Mouse (Mus musculus): ENCODE measurements at regions not wholly inside any gene's neighbourhood (a gene's known extent, or its start where the extent isn't known, plus 50 kb on each side); places are given as distances from the start of the nearest gene placed in this dataset.
A peak's percentile ranks its signal among the peaks of the same experiment; 100 is the strongest.

DNA sequence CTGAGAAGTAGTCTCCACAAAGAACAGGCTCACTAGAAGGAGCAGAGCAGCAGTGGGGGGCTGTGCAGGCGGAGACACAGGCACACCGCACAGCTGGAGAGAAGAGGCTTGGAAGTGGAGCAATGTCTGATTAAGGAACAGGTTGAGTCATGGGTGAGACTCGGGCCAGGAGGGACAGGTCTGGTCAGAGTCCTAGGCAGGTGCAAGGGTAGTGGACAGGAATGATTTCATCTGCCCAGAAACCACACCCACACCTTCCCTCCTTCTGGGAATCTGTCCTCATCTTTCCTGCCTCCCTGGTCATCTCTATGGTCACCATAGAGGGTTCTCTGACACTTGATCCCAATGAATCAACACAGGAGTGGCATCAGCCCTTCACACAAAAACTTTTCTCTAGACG lies 983.8 kb downstream of the 4930447A16Rik start:
- Histone ChIP-seq H3K9ac (no peak overlapping the region), H3K4me2 (no peak overlapping the region), H3K4me3 (no peak overlapping the region), H3K36me3 (no peaks in the 10 kb centered on the region), H3K27ac (ENCODE audit: poor library complexity, severe bottlenecking) (no peak overlapping the region), H3K9me3 (replicated peaks) (no peaks in the 10 kb centered on the region; the same call in 1 of the 2 replicates), H3K4me1 (replicated peaks) (peaks cover 22% of the 10 kb centered on the region), H3K27me3 (replicated peaks) (no peaks in the 10 kb centered on the region)
- ATAC-seq (ENCODE audit: insufficient number of reproducible peaks, low FRiP score), result no peak
- WGBS, result 73% methylated on average over 4 of the region's 4 CpGs

GRCm38 (mm10) chr15:38410462-38410861 lies 985.1 kb downstream of the 4930447A16Rik start:
- no peaks in the 10 kb centered on the region for H3K27me3 ChIP-seq (replicated peaks)
- H3K36me3 ChIP-seq, result no peaks in the 10 kb centered on the region
- no peak for ATAC-seq (ENCODE audit: insufficient number of reproducible peaks, low FRiP score)
- WGBS, result 84% methylated on average over 1 of the region's 1 CpGs
- peaks cover 19% of the 10 kb centered on the region for H3K4me1 ChIP-seq (replicated peaks)
- H3K9ac ChIP-seq, result no peak overlapping the region
- no peak overlapping the region for H3K4me3 ChIP-seq
- no peaks in the 10 kb centered on the region; the same call in 1 of the 2 replicates for H3K9me3 ChIP-seq (replicated peaks)
- H3K4me2 ChIP-seq, result no peak overlapping the region
- H3K27ac ChIP-seq (ENCODE audit: poor library complexity, severe bottlenecking), result no peak overlapping the region

- no peak for ATAC-seq (ENCODE audit: insufficient number of reproducible peaks, low FRiP score)
Measured at GRCm38 (mm10) chr15:38412481-38412880, 987.1 kb downstream of the 4930447A16Rik start.

DNA sequence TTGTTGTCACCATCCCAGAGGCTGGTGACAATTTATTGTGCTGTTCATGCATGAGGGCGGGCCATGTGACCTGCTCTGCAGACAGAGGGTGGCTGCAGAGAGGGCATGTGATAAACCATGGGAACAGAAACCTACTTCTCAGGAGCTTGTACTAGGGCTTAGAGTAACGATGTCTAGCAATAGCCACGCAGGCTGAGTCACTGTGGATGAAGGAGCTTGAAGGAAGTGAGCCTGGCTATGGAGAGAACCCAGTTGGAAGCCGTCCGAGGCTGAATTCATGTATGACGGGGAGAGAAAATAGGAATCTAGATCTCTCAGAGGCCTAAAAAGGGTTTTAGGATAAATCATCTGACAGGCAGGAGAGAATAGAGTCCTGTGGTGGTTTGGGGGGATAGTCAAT lies 988.0 kb downstream of the 4930447A16Rik start:
- Histone ChIP-seq H3K9me3 (replicated peaks) (no peaks in the 10 kb centered on the region; the same call in 1 of the 2 replicates), H3K9ac (no peak overlapping the region), H3K27me3 (replicated peaks) (no peaks in the 10 kb centered on the region), H3K4me3 (no peak overlapping the region), H3K4me1 (replicated peaks) (peaks cover 10% of the 10 kb centered on the region), H3K36me3 (no peaks in the 10 kb centered on the region), H3K27ac (ENCODE audit: poor library complexity, severe bottlenecking) (no peak overlapping the region; the same call in 1 of the 2 replicates), H3K4me2 (no peak overlapping the region)
- no peak for ATAC-seq (ENCODE audit: insufficient number of reproducible peaks, low FRiP score)
- WGBS, result 82% methylated on average over 6 of the region's 6 CpGs

More at GRCm38 (mm10) chr15:38412481-38412880, 987.1 kb downstream of the 4930447A16Rik start:
- H3K27me3 ChIP-seq (replicated peaks), result no peaks in the 10 kb centered on the region
- WGBS, result 70% methylated on average over 3 of the region's 3 CpGs
- no peak overlapping the region for H3K4me2 ChIP-seq
- H3K9ac ChIP-seq, result no peak overlapping the region
- H3K36me3 ChIP-seq, result no peaks in the 10 kb centered on the region
- H3K27ac ChIP-seq (ENCODE audit: poor library complexity, severe bottlenecking), result no peak overlapping the region
- H3K9me3 ChIP-seq (replicated peaks), result no peaks in the 10 kb centered on the region; the same call in 1 of the 2 replicates
- H3K4me1 ChIP-seq (replicated peaks), result peaks cover 10% of the 10 kb centered on the region
- no peak overlapping the region for H3K4me3 ChIP-seq

DNA sequence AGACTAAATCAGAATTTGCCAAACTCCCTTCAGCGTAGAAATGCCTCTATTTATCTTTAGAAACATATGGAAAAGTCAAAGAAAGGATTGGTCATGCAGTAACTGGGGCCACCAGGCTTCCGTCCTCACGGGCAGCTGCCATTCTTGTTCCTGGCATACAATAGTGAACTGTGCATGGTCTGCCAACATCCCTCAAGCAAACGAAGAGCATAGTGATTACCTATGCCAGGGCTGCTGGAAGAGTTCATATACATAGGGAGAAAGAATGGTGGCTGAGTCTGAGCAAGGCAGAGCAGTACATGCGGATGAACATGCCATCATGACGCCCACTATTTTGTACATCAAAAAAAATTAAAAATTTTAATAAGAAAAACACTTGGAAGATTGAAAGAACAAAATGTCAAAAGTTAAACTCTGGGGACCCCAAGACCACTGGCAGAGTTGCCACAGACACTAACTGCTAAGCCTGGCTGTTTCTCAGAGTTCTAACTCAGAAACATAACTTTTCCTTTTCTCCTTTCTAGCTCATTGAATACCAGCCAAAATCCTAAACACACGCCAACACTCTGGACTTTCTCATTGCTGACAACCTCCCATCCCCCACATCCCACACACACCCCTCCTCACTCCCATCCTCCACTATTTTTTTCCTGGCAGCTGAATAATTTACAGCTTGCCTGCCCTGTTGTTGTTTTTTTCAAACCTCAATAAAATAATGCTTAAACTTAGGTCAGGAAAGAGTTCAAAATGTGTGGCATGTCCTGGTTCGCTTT lies 989.1 kb downstream of the 4930447A16Rik start:
- Histone ChIP-seq H3K4me1 (replicated peaks) (peaks cover 15% of the 10 kb centered on the region), H3K4me3 (no peak overlapping the region), H3K9me3 (replicated peaks) (no peaks in the 10 kb centered on the region; the same call in 1 of the 2 replicates), H3K27me3 (replicated peaks) (no peaks in the 10 kb centered on the region), H3K9ac (no peak overlapping the region), H3K36me3 (no peaks in the 10 kb centered on the region), H3K27ac (ENCODE audit: poor library complexity, severe bottlenecking) (peak overlapping the region; percentile 77), H3K4me2 (no peak overlapping the region)
- 58% methylated on average over 8 of the region's 8 CpGs for WGBS
- peak; percentile 66 for ATAC-seq (ENCODE audit: insufficient number of reproducible peaks, low FRiP score)

GRCm38 (mm10) chr15:38415091-38415486 lies 989.7 kb downstream of the 4930447A16Rik start:
- Histone ChIP-seq H3K9ac (no peak overlapping the region), H3K27ac (ENCODE audit: poor library complexity, severe bottlenecking) (peak overlapping the region; percentile 77), H3K4me1 (replicated peaks) (peaks cover 19% of the 10 kb centered on the region), H3K9me3 (replicated peaks) (no peaks in the 10 kb centered on the region; the same call in 1 of the 2 replicates), H3K4me2 (no peak overlapping the region), H3K4me3 (no peak overlapping the region), H3K27me3 (replicated peaks) (no peaks in the 10 kb centered on the region), H3K36me3 (no peaks in the 10 kb centered on the region)
- peak; percentile 44; the same call in 1 of the 2 replicates for ATAC-seq (ENCODE audit: insufficient number of reproducible peaks, low FRiP score)
- WGBS, result 50% methylated on average over 2 of the region's 2 CpGs

- ATAC-seq (ENCODE audit: insufficient number of reproducible peaks, low FRiP score), result no peak
- Histone ChIP-seq H3K27ac (ENCODE audit: poor library complexity, severe bottlenecking) (no peak overlapping the region), H3K4me1 (replicated peaks) (peaks cover 31% of the 10 kb centered on the region), H3K9ac (no peak overlapping the region), H3K4me2 (no peak overlapping the region), H3K27me3 (replicated peaks) (no peaks in the 10 kb centered on the region), H3K36me3 (no peaks in the 10 kb centered on the region), H3K4me3 (no peak overlapping the region), H3K9me3 (replicated peaks) (no peaks in the 10 kb centered on the region)
- 62% methylated on average over 7 of the region's 7 CpGs for WGBS
Measured at GRCm38 (mm10) chr15:38419621-38420020, 994.3 kb downstream of the 4930447A16Rik start.

DNA sequence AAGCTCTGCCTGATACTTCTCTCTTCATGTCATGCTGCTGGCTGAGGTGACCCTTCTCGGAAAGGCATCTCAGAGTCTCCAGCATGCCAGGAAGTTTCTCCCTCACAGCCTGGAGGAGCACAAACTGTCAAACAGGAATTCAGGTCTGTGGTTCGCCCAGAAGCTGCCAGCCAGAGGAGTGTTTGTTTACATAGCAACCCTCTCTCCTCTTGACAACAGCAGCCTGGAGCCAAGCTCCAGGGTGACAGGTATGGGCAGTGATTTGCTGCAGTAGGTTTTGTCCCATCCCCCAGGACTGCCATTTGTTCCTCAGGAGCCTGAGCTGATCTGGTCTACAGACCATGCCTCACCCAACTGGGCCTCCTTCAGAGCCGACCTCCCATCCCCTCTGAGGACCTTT lies 995.4 kb downstream of the 4930447A16Rik start:
- H3K4me2 ChIP-seq, result no peak overlapping the region
- peaks cover 27% of the 10 kb centered on the region for H3K4me1 ChIP-seq (replicated peaks)
- no peaks in the 10 kb centered on the region for H3K9me3 ChIP-seq (replicated peaks)
- no peaks in the 10 kb centered on the region for H3K36me3 ChIP-seq
- no peak overlapping the region for H3K4me3 ChIP-seq
- no peaks in the 10 kb centered on the region for H3K27me3 ChIP-seq (replicated peaks)
- WGBS, result 8% methylated on average over 3 of the region's 3 CpGs
- ATAC-seq (ENCODE audit: insufficient number of reproducible peaks, low FRiP score), result peak; percentile 58; the same call in 1 of the 2 replicates
- H3K27ac ChIP-seq (ENCODE audit: poor library complexity, severe bottlenecking), result peak overlapping the region; percentile 52
- no peak overlapping the region for H3K9ac ChIP-seq

DNA sequence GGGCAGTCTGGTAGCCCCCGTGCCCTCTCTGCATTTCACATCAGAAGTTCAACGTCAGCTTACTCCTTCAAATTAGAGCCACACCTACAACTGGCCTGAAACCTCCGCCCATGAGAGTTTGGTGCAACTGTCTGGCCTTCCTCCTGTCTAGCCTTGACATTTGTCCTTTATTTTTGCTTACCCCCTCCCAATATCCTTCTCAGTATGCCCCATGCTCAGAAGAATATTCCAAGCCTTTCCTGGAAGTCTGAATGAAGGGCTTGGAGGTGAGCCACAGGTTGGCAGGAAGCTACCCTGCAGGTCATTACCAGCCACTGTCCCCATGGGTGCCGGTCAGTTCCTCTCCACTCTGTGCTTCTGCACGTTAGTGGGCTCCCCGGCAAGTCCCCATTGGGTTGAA lies 997.4 kb downstream of the 4930447A16Rik start:
- Histone ChIP-seq H3K9me3 (replicated peaks) (no peaks in the 10 kb centered on the region), H3K36me3 (no peaks in the 10 kb centered on the region), H3K4me1 (replicated peaks) (peaks cover 27% of the 10 kb centered on the region), H3K4me2 (no peak overlapping the region), H3K9ac (no peak overlapping the region), H3K4me3 (no peak overlapping the region), H3K27me3 (replicated peaks) (no peaks in the 10 kb centered on the region), H3K27ac (ENCODE audit: poor library complexity, severe bottlenecking) (no peak overlapping the region)
- 74% methylated on average over 6 of the region's 6 CpGs for WGBS
- no peak for ATAC-seq (ENCODE audit: insufficient number of reproducible peaks, low FRiP score)

GRCm38 (mm10) chr15:38425506-38425905 lies 1000.2 kb downstream of the 4930447A16Rik start:
- H3K9ac ChIP-seq, result no peak overlapping the region
- 63% methylated on average over 4 of the region's 4 CpGs for WGBS
- H3K4me2 ChIP-seq, result no peak overlapping the region
- peaks cover 13% of the 10 kb centered on the region for H3K4me1 ChIP-seq (replicated peaks)
- H3K27me3 ChIP-seq (replicated peaks), result no peaks in the 10 kb centered on the region
- no peak overlapping the region for H3K4me3 ChIP-seq
- no peaks in the 10 kb centered on the region for H3K9me3 ChIP-seq (replicated peaks)
- no peak overlapping the region for H3K27ac ChIP-seq (ENCODE audit: poor library complexity, severe bottlenecking)
- ATAC-seq (ENCODE audit: insufficient number of reproducible peaks, low FRiP score), result no peak
- no peaks in the 10 kb centered on the region for H3K36me3 ChIP-seq

- no peak overlapping the region for H3K4me2 ChIP-seq
- ATAC-seq (ENCODE audit: insufficient number of reproducible peaks, low FRiP score), result no peak
- H3K9ac ChIP-seq, result no peak overlapping the region
- no peaks in the 10 kb centered on the region for H3K36me3 ChIP-seq
- no peak overlapping the region for H3K4me3 ChIP-seq
- WGBS, result 40% methylated on average over 1 of the region's 1 CpGs
- H3K9me3 ChIP-seq (replicated peaks), result no peaks in the 10 kb centered on the region
- H3K27me3 ChIP-seq (replicated peaks), result no peaks in the 10 kb centered on the region
- no peak overlapping the region for H3K27ac ChIP-seq (ENCODE audit: poor library complexity, severe bottlenecking)
- no peaks in the 10 kb centered on the region for H3K4me1 ChIP-seq (replicated peaks)
Measured at GRCm38 (mm10) chr15:38427966-38428365, 1002.6 kb downstream of the 4930447A16Rik start.
